Mouse (Mus musculus) T-helper 2 cell (primary cell): ENCODE measurements around the gene Thsd4.
"Not testable (repeated sequence)": the region's sequence is repeated elsewhere in the genome, so short reads cannot be mapped to it uniquely, and the experiment has no call there.

Experiments
- in situ Hi-C: fragments of 300-600 bp; cut with MboI, MseI; formaldehyde crosslinking; loops from one replicate; pipeline ENCODE4 v1.15.1; 2025; ENCODE audit warnings: high pct_unique_total_duplicates

The Thsd4 gene

GRCm38 (mm10) chr9:60220431-60220830 is 301.4 kb downstream of the Thsd4 start:
- in situ Hi-C loops, result no loop called here

GRCm38 (mm10) chr9:60218396-60218795 is 303.4 kb downstream of the Thsd4 start:
- in situ Hi-C loops, result no loop called here

DNA sequence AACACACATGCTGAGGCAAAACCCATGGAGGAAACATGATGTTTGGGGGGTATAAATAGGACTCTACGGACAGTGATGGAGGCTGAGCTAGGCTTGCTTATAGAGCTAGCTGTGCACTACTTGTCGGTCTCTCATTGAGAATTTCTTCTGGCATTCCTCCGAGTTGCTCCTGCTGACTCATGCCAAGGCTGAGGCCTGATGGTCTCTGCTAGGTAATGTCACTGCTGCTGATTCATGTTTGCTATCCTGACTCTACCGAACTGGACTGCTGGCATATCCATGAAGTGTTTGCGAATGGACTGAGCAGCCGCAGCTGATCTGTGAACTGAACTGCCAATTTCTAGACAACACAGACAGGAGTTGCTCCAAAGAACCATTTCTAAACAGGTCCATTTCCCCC is 305.8 kb downstream of the Thsd4 start:
- in situ Hi-C loops, result no loop called here

DNA sequence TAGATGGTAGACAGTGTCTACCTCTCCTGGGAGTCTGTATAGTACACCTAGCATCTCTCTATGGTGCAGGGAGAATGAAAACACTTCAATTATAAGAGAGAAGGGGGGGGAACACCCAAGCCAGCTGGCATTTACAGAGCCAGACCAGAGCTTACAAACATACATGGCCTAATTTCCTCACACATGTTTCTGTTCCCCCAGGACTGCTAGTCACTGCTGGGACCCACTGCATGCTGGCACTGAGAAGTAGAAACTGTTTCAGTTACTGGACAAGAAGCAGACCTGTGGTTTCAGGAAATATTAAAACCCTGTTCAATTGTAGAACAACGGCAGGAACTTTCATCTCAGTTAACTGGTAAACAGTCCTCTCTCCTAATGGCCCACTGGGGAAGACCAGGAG is 308.7 kb downstream of the Thsd4 start:
- in situ Hi-C loops, result no loop called here

DNA sequence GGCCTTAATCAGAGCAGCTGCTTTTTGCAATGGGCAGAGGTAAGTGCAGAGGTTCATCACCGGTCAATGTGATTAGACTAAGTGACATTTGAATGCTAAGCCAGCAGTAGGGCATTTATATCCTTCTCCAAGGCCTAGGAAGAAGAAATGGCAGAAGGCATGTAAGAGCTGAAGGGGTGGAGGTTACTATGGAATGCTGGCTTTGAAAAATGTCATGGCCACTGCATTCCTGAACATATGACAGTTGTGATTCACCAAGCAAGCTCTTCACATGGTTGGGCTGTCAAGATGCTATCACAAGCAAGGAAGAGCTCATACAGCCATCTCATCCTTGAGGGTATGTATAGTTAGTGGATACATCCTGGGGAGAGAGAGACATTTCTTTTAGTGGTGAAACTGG is 313.0 kb downstream of the Thsd4 start:
- in situ Hi-C loops, result no loop called here

DNA sequence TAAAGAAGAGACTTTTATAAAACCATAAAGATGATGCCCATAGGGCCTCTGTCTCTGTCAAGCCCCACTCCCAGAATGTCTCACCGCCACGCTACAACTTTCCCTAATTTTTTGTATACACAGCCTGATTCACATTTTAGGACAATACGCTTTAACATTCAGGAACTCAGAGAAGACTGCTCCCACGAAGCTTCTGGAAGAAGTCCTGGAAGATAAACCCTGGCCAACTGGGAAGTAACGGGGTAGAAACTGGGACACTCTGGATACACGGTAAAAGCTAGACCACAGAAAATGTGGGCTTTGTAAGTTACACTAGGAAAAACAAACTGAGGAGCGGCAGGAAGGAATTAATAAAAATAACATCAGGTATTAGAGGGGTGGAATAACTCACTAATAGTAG is 318.7 kb downstream of the Thsd4 start:
- in situ Hi-C loops, result no loop called here

DNA sequence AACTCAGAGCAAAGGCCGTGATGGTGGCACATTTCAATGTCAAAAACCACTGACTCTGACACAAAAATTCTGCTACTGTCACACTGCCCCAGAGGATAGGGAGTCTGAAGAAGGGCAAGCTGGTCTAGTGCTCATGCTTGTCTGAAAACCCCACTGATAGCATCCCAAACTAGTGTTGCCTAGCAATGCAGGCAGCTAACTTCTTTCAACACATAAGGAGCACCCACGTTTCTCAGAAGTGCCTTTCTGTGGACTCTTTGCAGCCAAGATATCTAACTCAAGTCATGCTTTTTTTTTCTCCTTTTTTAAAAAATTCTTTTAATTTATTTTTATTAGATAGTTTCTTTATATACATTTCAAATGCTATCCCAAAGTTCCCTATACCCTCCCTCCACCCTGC is 321.4 kb downstream of the Thsd4 start:
- in situ Hi-C loops, result no loop called here

GRCm38 (mm10) chr9:60198530-60199200 is 323.2 kb downstream of the Thsd4 start:
- in situ Hi-C loops, result no loop called here

DNA sequence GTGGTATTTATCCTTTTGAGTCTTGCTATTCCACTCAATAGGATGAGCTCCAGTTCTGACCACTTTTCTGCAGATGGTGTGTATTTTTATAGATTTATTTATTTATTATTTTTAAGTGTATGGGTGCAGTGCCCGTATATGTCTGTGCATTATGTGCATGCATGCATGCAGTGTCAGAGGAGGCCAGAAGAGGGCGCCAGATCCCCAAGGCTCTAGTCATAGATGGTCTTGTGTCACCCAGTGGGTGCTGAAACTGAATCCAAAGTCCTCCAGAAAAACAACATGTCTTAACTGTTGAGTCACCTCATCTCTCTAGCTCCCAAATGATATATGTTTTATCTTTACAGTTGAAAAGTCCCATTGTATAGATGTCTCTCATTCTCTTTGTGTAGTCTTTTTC is 326.3 kb downstream of the Thsd4 start:
- in situ Hi-C loops, result no loop called here

- in situ Hi-C loops, result no loop called here
Observed at GRCm38 (mm10) chr9:60194905-60195304, 326.9 kb downstream of the Thsd4 start.

GRCm38 (mm10) chr9:60192321-60192720 is 329.5 kb downstream of the Thsd4 start:
- in situ Hi-C loops, result no loop called here

GRCm38 (mm10) chr9:60187437-60187836 is 334.4 kb downstream of the Thsd4 start:
- in situ Hi-C loops, result no loop called here

GRCm38 (mm10) chr9:60186948-60187347 is 334.9 kb downstream of the Thsd4 start:
- in situ Hi-C loops, result no loop called here

DNA sequence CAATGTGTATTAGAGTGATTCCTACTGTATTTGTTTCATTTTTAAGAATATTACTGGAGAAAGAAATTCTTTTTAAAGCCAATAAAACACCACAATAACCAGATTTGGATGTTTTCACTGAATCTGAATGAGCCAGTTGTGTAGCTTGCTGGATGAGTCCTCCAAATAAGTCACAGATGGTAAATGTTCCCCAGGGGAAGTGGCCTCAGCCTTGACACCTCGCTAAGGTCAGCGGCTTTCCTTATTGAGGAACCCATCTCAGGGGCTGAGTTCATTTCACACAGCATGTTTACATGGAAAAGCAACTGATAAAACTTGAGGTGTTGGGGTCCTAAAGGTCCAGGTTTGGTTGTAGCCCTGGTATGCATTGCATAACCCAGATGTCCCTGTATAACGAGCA is 337.8 kb downstream of the Thsd4 start:
- in situ Hi-C loops, result no loop called here

GRCm38 (mm10) chr9:60182371-60182770 is 339.5 kb downstream of the Thsd4 start:
- in situ Hi-C loops, result no loop called here

- in situ Hi-C loops, result no loop called here
Observed at GRCm38 (mm10) chr9:60180936-60181335, 340.9 kb downstream of the Thsd4 start.

DNA sequence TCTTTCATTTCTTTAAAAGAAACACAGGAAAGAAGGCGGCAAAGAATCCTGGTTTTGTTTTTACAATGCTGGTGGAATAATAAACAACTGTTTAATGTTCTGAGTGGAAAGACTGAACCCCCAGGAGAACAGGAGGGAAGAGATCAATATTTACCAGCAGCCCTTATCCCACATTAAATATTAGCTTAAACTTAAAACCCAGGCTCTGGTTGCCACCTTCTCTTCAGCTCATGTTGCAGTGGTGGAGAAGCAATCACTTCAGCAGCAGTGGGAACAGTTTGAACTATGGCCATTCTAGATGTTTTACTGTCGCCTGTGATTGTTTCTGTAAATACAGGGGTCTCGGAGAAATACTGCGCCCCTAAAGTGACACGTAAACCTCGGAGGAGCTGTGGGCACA is 341.7 kb downstream of the Thsd4 start:
- in situ Hi-C loops, result no loop called here

DNA sequence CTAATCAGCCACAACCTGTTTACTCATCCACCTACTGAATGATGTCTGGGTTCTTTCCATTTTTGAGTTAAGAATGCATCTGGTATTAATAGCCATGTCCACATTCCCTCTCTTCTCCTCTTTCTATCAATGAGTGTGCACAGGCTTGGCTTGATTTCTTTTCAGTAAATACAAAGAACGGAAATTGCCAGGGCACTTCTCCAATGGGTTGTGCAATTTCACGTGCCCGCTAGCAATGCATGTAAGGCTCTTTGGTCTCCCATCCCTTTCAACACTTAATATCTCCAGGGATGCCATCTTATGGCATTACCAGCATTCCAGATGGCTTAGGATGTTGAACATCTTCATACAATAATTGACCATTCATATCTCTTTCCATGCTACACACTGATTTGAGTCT is 345.5 kb downstream of the Thsd4 start:
- in situ Hi-C loops, result no loop called here

DNA sequence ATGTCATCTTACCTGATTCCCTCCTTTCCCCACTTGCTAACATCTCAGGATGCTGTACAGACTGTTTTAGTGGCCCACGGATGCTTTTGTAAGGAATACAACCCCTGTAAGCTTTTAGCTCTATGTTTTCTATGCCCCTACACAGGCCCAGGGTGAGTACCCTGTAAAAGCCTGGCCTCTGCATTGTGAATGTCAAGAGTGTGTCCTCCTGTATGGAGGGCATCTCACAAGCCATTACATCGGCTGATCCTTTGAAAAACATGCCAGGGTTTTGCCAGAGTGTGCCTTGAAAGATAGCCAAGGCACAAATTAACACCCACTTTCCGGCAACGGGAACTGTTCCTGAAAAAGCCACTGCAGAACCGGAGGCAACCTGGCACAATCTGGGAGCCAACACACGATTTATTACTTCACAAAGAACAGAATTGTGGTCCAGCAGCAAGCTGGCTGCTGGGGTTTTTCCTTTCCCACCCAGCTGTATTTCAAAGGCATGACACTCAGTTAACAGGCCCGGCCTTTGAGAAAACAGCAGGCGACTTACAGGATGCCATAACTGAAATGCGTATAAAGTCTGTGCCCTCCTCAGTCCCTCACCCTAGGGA is 349.3 kb downstream of the Thsd4 start:
- in situ Hi-C loops, result not testable (repeated sequence)

DNA sequence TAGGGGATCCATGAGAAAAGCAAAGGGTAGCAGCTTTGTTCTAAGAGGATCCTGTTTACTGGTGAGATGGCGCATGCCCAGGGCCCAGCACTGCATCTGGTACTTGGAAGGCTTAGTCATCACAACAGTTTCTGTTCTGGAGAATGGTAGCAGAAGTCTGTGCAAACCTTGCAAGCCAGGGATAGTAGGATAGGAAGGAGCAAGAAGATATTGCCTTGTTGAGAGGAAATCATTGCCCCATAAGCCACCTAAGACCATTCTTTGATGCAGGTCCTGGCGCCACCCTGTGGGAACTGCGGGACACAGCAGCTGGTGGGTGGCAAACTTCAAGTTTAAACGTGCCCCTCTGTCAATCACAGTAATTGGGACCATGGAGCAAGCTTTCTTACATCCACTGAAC is 354.9 kb downstream of the Thsd4 start:
- in situ Hi-C loops, result no loop called here

- in situ Hi-C loops, result no loop called here
Observed at GRCm38 (mm10) chr9:60160855-60161254, 361.0 kb downstream of the Thsd4 start.

GRCm38 (mm10) chr9:60160194-60160593 is 361.7 kb downstream of the Thsd4 start:
- in situ Hi-C loops, result no loop called here

- in situ Hi-C loops, result no loop called here
Observed at GRCm38 (mm10) chr9:60152990-60153389, 368.9 kb downstream of the Thsd4 start.
